ENCODE assay signal across 8 mouse cellular contexts in the genomic region with DNA sequence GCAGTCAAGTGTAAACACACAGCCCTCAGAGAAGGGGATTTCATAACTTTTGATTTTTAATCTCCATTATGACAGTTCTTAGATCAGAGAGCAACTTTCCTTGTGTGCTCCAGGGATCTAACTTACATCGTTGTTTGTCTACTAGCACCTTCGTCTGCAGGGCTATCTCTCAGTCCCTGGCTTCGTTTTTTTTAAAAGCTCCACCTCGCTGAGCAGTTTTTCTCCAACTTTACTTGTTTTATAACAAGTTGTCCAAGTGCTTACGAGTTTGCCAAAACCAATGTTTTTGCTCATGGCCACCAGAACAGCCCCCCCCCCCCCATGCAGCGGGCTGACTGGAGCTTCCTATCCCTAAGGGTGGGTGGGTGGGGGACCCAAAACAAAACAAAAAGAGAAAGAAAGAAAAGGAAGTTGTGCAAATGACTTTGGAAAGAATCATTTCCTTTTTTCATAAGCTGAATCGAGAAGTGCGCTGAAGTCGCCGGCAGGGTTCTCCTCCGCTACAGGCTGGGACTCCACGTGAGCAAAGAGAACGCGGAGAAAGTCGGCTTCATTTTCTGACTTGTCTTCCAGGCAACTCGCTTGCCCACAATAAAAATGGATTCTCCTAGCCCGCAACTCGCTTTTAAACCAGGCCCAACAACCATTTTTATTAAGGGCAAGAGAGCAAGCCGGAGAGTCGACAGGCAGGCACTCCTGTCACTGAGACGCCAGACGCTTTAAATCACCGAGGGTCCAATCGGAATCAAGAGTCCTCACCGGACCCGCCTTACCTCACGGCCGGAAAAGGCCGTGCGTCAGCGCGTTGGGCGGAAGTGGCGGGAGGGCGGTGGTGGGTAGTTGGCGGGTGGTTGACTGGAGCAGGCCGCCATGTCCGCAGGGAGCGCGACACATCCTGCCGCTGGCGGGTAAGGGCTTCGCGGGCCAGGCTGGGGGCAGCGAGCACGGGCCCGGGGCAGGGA. TPM values are rescaled to one million over a fixed set of nuclear protein-coding genes. Genes with fewer than 3 reads are reported as not detected.
A peak's percentile ranks its signal among the peaks of the same experiment; 100 is the strongest.
DNase-seq lines count a peak whose midpoint lies in the region; ATAC-seq lines count a peak whose summit lies in the region.

A gene (plus strand): TSS at position 824 of the 962 bp plus-strand sequence.

- no peaks in the 10 kb centered on the region for H3K9me3 ChIP-seq in hindbrain, embryonic 16.5 days (ENCODE audit: control insufficient read depth, low read length)

- H3K79me2 ChIP-seq in macrophage (ENCODE audit: inconsistent target): peaks cover 44% of the 10 kb centered on the region

- H3K27ac ChIP-seq in hindbrain, embryonic 16.5 days (ENCODE audit: low read depth, low read length): peak within 1 kb of the TSS; percentile 97
- H3K27ac ChIP-seq in macrophage: peak within 1 kb of the TSS; percentile 83

- peak within 1 kb of the TSS; percentile 54 for H3K4me3 ChIP-seq in hindbrain, embryonic 16.5 days (ENCODE audit: low read length)
- H3K4me3 ChIP-seq in macrophage (ENCODE audit: inconsistent target): peak within 1 kb of the TSS; percentile 96

- DNase-seq in WW6 (ENCODE audit: low read depth, low spot score): peak; percentile 94
- DNase-seq in cerebellum, postnatal 4 days (ENCODE audit: low spot score in 2 of 2): peak; percentile 88 to 93
- DNase-seq in gastrocnemius, adult 18-20 months (ENCODE audit: low spot score): peak; percentile 98
- DNase-seq in left cerebral cortex, adult 18-20 months (ENCODE audit: low spot score in 2 of 2): peak; percentile 96 to 98
- peak; percentile 99 for DNase-seq in right cerebral cortex, adult 18-20 months
- DNase-seq in urinary bladder, postnatal 10 days (ENCODE audit: low spot score): peak; percentile 82

- H3K4me1 ChIP-seq in hindbrain, embryonic 16.5 days (ENCODE audit: control insufficient read depth, insufficient read depth, low read depth, low read length): peaks cover 21% of the 10 kb centered on the region

- no peaks in the 10 kb centered on the region for H3K27me3 ChIP-seq in hindbrain, embryonic 16.5 days (replicated peaks; ENCODE audit: control insufficient read depth, insufficient read depth, low read length)

- H3K36me3 ChIP-seq in hindbrain, embryonic 16.5 days (ENCODE audit: control insufficient read depth, insufficient read depth, low read length): peaks cover 12% of the 10 kb centered on the region
- peaks cover 11% of the 10 kb centered on the region for H3K36me3 ChIP-seq in macrophage (ENCODE audit: inconsistent target)

- H3K9ac ChIP-seq in hindbrain, embryonic 16.5 days (ENCODE audit: low read depth, low read length): peak within 1 kb of the TSS; percentile 91

- peak; percentile 99 for ATAC-seq in hindbrain, embryonic 16.5 days

- under 1% methylated on average over 47 of the region's 47 CpGs for WGBS in hindbrain, embryonic 16.5 days
- WGBS in macrophage (ENCODE audit: missing documents): 0% methylated on average over 46 of the region's 47 CpGs

- peak within 1 kb of the TSS; percentile 89 for H3K4me2 ChIP-seq in hindbrain, embryonic 16.5 days (ENCODE audit: low read length)

RNA-seq across cellular contexts. Expression of the gene that starts here (rescaled TPM):
- total RNA-seq in gastrocnemius, adult 18-20 months (2021): 10 to 100 TPM; 18.7 to 23.4 TPM
- 70.2 and 81.8 TPM in 2 replicates for polyA plus RNA-seq in hindbrain, embryonic 16.5 days (2015; fragmentation: Nextera tagmentation; extraction: Ambion mirVana)
- total RNA-seq in left cerebral cortex, adult 18-20 months (2021): 10 to 100 TPM; 56.8 to 57.8 TPM
- total RNA-seq in macrophage (2018; cell fraction: chromatin; rRNA removed): 100 to 1,000 TPM; 198 to 376 (median 277) TPM
- 10 to 100 TPM; 20.0 to 34.1 (median 23.1) TPM for total RNA-seq in macrophage (2018; cell fraction: cytosol; rRNA removed)
- 100 to 1,000 TPM; 123 to 220 (median 167) TPM for total RNA-seq in macrophage (2018; cell fraction: nucleus; rRNA removed)
- polyA plus RNA-seq in macrophage (2018): 23.7 to 38.1 TPM (median 25.0 TPM) in 3 replicates

Comparison
In these comparisons a context has a peak if more than half of its experiments do, and no peak if none do; other contexts are left out.
1. Peak in every context shown above with its lines: DNase-seq, ATAC-seq, H3K4me3 ChIP-seq and H3K27ac ChIP-seq.